Mouse (Mus musculus) adrenal gland, adult 2 months (tissue): ENCODE measurements around the gene Tas2r115. TPM values are rescaled to one million over a fixed set of nuclear protein-coding genes. Genes with fewer than 3 reads are reported as not detected.
A peak's percentile ranks its signal among the peaks of the same experiment; 100 is the strongest.

Source experiments
- DNase-seq: peaks from one replicate; pipeline ENCODE4 v3.0.0; 2021
- long read RNA-seq: library from polyadenylated mRNA; stranded (forward); transcript quantifications from one replicate; pipeline ENCODE4 v2.0.0, GENCODE M21; 2021
- polyA plus RNA-seq: library from polyadenylated mRNA; depleted of rRNA; stranded (reverse); fragments of >200 nt; gene quantifications from 2 replicates; pipeline ENCODE4 v1.2.3, GENCODE M21; 2012; rRNA removed
- total RNA-seq, 2 experiments: library from RNA; stranded (reverse); gene quantifications; 2 replicates each; pipeline ENCODE4 v1.2.3; 2021

Gene Tas2r115
- total RNA-seq (not detected), polyA plus RNA-seq (not detected in 2 replicates)
- long read RNA-seq, result 0 reads

DNA sequence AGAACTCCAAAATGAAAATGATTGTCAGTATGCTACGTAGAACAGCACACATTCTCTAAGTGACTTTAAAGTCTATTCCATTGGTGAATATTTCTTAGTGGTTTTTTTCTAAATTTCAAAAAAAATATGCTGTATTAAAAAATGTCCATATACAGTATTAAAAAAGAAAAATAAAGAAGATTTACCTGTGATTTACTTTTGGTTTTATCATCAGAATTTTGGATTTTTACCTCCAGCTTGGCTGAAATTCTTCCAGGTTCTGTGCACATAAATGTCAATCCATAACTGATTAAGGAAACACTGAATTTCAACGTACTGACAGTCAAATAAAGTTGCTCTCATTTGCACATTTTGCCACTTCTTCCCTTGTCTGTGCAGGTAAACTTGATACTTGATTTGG, at the start of gene Tas2r115:
Gene Tas2r115 (minus strand): TSS at position 101 of the 400 bp plus-strand sequence.
- no peak for DNase-seq

DNA sequence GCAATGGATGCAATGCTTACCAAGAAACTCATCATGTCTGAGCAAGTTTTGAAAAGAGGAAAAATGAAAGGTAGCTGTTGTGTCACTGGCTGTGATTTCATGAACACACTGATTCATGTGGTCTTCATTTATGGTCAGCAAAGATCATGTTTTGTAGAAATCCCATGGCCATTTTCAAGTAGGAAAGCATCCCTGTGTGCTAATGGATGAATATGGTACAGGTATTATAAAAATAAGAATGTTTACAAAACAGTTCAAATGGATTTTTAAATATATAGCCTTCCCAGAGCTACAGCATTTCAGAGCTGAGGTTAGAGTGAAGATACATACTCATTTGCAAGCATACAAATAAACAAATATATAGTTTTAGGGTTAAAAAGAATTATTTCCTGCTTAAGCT, 40.2 kb upstream of the Tas2r115 start, which contains the start of gene Tas2r136:
Gene Tas2r136 (minus strand): TSS at position 101 of the 400 bp plus-strand sequence.
- DNase-seq, result no peak

GRCm38 (mm10) chr6:132761831-132762230, 24.0 kb upstream of the Tas2r115 start, which contains the start of gene Tas2r102:
Tas2r102 (plus strand) TSS chr6:132762131.
- DNase-seq, result no peak

DNA sequence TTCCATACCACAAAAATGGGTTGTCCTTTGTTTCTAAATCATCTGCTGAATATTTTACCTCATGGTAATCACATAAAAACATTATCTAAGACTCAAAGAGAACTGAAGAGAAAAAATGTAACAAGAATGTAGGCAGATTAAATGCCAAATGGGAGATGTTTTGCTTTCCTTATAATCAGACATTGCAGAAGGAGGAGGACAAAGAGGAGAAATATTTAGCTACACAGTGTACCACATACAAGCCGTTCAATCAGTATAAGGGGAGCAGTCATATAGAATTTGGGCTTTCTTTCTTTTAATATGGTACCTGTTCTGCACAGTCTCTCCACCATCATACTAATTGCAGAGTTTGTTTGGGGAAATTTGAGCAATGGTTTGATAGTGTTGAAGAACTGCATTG, 16.6 kb upstream of the Tas2r115 start, which contains the start of gene Tas2r124:
Gene Tas2r124 (plus strand): TSS at position 301 of the 400 bp plus-strand sequence.
- DNase-seq, result no peak

GRCm38 (mm10) chr6:132750206-132750605, 12.4 kb upstream of the Tas2r115 start:
- DNase-seq, result peak; percentile 38

DNA sequence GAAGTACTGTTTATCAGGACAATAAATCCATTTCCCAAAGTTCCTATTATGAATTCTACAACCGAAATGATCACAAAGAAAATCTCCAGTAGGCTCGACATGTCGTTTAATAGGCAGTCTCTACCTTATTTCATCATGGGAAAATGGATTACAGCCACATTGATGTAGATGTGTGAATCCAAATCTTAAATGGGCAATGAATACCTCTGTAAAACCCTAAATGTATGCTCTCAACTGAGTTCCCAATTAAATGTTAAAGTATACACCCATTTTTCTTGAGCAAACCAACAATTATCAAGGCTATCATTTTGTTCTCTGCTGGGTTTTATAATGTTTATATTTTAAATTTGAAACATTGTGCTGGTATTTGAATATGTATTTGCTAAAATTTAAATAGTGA, 26.0 kb downstream of the Tas2r115 start, which contains the start of gene Tas2r122:
Gene Tas2r122 (minus strand): TSS at position 101 of the 400 bp plus-strand sequence.
- DNase-seq, result no peak

DNA sequence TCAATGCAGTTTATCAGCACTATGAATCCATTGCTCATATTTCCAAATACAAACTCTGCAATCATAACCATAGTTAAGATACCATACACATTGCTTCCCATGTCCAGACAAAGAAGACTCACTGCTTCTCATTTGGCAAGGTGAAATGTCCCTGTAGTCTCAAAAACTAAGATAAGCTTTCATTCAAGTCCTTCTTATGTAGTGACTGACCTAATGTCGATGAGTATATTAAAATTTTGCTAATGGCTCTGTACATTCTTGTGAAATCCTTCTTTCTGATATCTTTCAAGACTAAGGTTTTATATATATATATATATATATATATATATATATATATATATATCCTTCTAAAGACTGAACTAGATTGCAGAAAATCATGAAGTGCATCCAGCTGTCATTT, 36.9 kb downstream of the Tas2r115 start, which contains the start of gene Tas2r121:
Gene Tas2r121 (minus strand): TSS at position 101 of the 400 bp plus-strand sequence.
- no peak for DNase-seq

DNA sequence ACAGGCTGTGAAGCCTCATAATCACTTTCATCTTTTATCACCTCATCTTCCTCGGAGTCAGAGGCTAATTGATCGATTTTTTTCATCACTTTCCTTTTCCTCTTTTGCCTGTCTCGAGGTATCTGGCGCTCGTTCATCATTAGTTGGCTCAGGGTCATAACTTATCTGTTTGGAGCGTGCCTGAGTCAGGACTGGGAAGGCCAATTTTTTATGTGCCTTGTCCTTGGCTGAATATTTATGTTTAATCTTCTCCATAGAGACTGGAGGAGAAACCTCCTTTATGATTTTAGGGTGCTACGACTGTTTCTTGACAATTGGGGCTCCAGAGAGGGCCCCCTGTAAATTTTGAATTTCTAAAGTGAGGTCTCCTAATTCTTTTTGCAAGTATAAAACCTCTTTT, 46.2 kb downstream of the Tas2r115 start:
- peak; percentile 50 for DNase-seq

Other genes with a start within 250 kb of the Tas2r115 start
- gene Prh1, start 168.2 kb downstream of the Tas2r115 start, total RNA-seq, result not detected
- not detected in 2 replicates for gene Prh1, start 168.2 kb downstream of the Tas2r115 start, polyA plus RNA-seq
- gene Prp2, start 142.1 kb downstream of the Tas2r115 start, total RNA-seq, result not detected
- not detected in 2 replicates for gene Prp2, start 142.1 kb downstream of the Tas2r115 start, polyA plus RNA-seq
- not detected for gene A630073D07Rik, start 86.5 kb downstream of the Tas2r115 start, total RNA-seq
- gene A630073D07Rik, start 86.5 kb downstream of the Tas2r115 start, polyA plus RNA-seq, result not detected in 2 replicates
- not detected for gene Tas2r120, start 81.1 kb downstream of the Tas2r115 start, total RNA-seq
- gene Tas2r120, start 81.1 kb downstream of the Tas2r115 start, polyA plus RNA-seq, result not detected in 2 replicates
- gene Tas2r121, start 37.0 kb downstream of the Tas2r115 start, total RNA-seq, result not detected
- gene Tas2r121, start 37.0 kb downstream of the Tas2r115 start, polyA plus RNA-seq, result not detected in 2 replicates
- not detected for gene Tas2r122, start 26.1 kb downstream of the Tas2r115 start, total RNA-seq
- not detected in 2 replicates for gene Tas2r122, start 26.1 kb downstream of the Tas2r115 start, polyA plus RNA-seq
- gene Tas2r124, start 16.7 kb upstream of the Tas2r115 start, total RNA-seq, result not detected
- not detected in 2 replicates for gene Tas2r124, start 16.7 kb upstream of the Tas2r115 start, polyA plus RNA-seq
- gene Tas2r102, start 24.1 kb upstream of the Tas2r115 start, total RNA-seq, result not detected
- gene Tas2r102, start 24.1 kb upstream of the Tas2r115 start, polyA plus RNA-seq, result not detected in 2 replicates
- gene Tas2r136, start 40.1 kb upstream of the Tas2r115 start, total RNA-seq, result not detected
- not detected in 2 replicates for gene Tas2r136, start 40.1 kb upstream of the Tas2r115 start, polyA plus RNA-seq
- gene Tas2r117, start 64.8 kb upstream of the Tas2r115 start, total RNA-seq, result not detected
- gene Tas2r117, start 64.8 kb upstream of the Tas2r115 start, polyA plus RNA-seq, result not detected in 2 replicates
- gene Tas2r123, start 109.1 kb upstream of the Tas2r115 start, total RNA-seq, result not detected
- gene Tas2r123, start 109.1 kb upstream of the Tas2r115 start, polyA plus RNA-seq, result not detected in 2 replicates
- not detected for gene Tas2r116, start 117.4 kb upstream of the Tas2r115 start, total RNA-seq
- gene Tas2r116, start 117.4 kb upstream of the Tas2r115 start, polyA plus RNA-seq, result not detected in 2 replicates
- gene Tas2r110, start 130.0 kb upstream of the Tas2r115 start, total RNA-seq, result not detected
- gene Tas2r110, start 130.0 kb upstream of the Tas2r115 start, polyA plus RNA-seq, result not detected in 2 replicates
- not detected for gene Tas2r113, start 155.0 kb upstream of the Tas2r115 start, total RNA-seq
- not detected in 2 replicates for gene Tas2r113, start 155.0 kb upstream of the Tas2r115 start, polyA plus RNA-seq
- gene Tas2r125, start 171.6 kb upstream of the Tas2r115 start, total RNA-seq, result not detected
- not detected in 2 replicates for gene Tas2r125, start 171.6 kb upstream of the Tas2r115 start, polyA plus RNA-seq
- gene Tas2r129, start 213.1 kb upstream of the Tas2r115 start, total RNA-seq, result not detected
- not detected in 2 replicates for gene Tas2r129, start 213.1 kb upstream of the Tas2r115 start, polyA plus RNA-seq
- not detected for gene Tas2r131, start 219.9 kb upstream of the Tas2r115 start, total RNA-seq
- not detected in 2 replicates for gene Tas2r131, start 219.9 kb upstream of the Tas2r115 start, polyA plus RNA-seq
- gene Tas2r109, start 242.9 kb upstream of the Tas2r115 start, total RNA-seq, result not detected
- not detected in 2 replicates for gene Tas2r109, start 242.9 kb upstream of the Tas2r115 start, polyA plus RNA-seq